Mouse (Mus musculus): ENCODE data around the gene Rab33a. TPM values are rescaled to one million over a fixed set of nuclear protein-coding genes. Genes with fewer than 3 reads are reported as not detected.
A peak's percentile ranks its signal among the peaks of the same experiment; 100 is the strongest.

Gene Rab33a
- total RNA-seq (2021), result 10 to 100 TPM; 32.1 to 40.6 TPM

- DNase-seq (ENCODE audit: low spot score in 2 of 2), result peak; percentile 38 to 54
- intact Hi-C loops (cut with DNase I), result no loop called here
Measured at GRCm38 (mm10) chrX:48518808-48519548, at the start of gene Rab33a. Gene Rab33a (plus strand): TSS chrX:48519285.

- no peak for DNase-seq (ENCODE audit: low spot score in 2 of 2)
- intact Hi-C loops (cut with DNase I), result no loop called here
Measured at GRCm38 (mm10) chrX:48481095-48481494, 38.0 kb upstream of the Rab33a start.

GRCm38 (mm10) chrX:48481687-48482086 is 37.4 kb upstream of the Rab33a start:
- intact Hi-C loops (cut with DNase I), result no loop called here
- no peak for DNase-seq (ENCODE audit: low spot score in 2 of 2)

- DNase-seq (ENCODE audit: low spot score in 2 of 2), result no peak
- intact Hi-C loops (cut with DNase I), result no loop called here
Measured at GRCm38 (mm10) chrX:48493763-48494162, 25.3 kb upstream of the Rab33a start.

GRCm38 (mm10) chrX:48513166-48513807 is 5.8 kb upstream of the Rab33a start, which contains the start of gene Aifm1:
Gene Aifm1 (minus strand): TSS chrX:48513563.
- DNase-seq (ENCODE audit: low spot score in 2 of 2), result peak; percentile 83 to 95
- intact Hi-C loops (cut with DNase I), result no loop called here

GRCm38 (mm10) chrX:48513824-48514223 is 5.3 kb upstream of the Rab33a start:
- no peak for DNase-seq (ENCODE audit: low spot score in 2 of 2)
- intact Hi-C loops (cut with DNase I), result no loop called here

- intact Hi-C loops (cut with DNase I), result no loop called here
- peak; percentile 28 to 61 for DNase-seq (ENCODE audit: low spot score in 2 of 2)
Measured at GRCm38 (mm10) chrX:48518211-48518807, 776 bp upstream of the Rab33a start.

- intact Hi-C loops (cut with DNase I), result no loop called here
- peak in 1 of 2 experiments; percentile 16 for DNase-seq (ENCODE audit: low spot score in 2 of 2)
Measured at GRCm38 (mm10) chrX:48519549-48520085, 532 bp downstream of the Rab33a start.

- intact Hi-C loops (cut with DNase I), result no loop called here
- DNase-seq (ENCODE audit: low spot score in 2 of 2), result no peak
Measured at GRCm38 (mm10) chrX:48521651-48522050, 2.6 kb downstream of the Rab33a start.

GRCm38 (mm10) chrX:48523512-48523911 is 4.4 kb downstream of the Rab33a start:
- intact Hi-C loops (cut with DNase I), result no loop called here
- DNase-seq (ENCODE audit: low spot score in 2 of 2), result no peak

- no peak for DNase-seq (ENCODE audit: low spot score in 2 of 2)
- intact Hi-C loops (cut with DNase I), result no loop called here
Measured at GRCm38 (mm10) chrX:48525332-48525731, 6.2 kb downstream of the Rab33a start.

GRCm38 (mm10) chrX:48525866-48526265 is 6.8 kb downstream of the Rab33a start:
- intact Hi-C loops (cut with DNase I), result no loop called here
- peak; percentile 45 to 87 for DNase-seq (ENCODE audit: low spot score in 2 of 2)

- no peak for DNase-seq (ENCODE audit: low spot score in 2 of 2)
- intact Hi-C loops (cut with DNase I), result no loop called here
Measured at GRCm38 (mm10) chrX:48526435-48526834, 7.3 kb downstream of the Rab33a start.

GRCm38 (mm10) chrX:48532175-48532574 is 13.1 kb downstream of the Rab33a start:
- intact Hi-C loops (cut with DNase I), result loop anchor here (5.0 kb wide), 1 partner anchor 110 kb away; no protein-coding TSS in a partner anchor

More at GRCm38 (mm10) chrX:48532175-48532574, 13.1 kb downstream of the Rab33a start:
- DNase-seq (ENCODE audit: low spot score in 2 of 2), result peak; percentile 74 to 89

Other genes starting within 250 kb of the Rab33a start
- gene Bcorl1, start 177.9 kb upstream of the Rab33a start, total RNA-seq (2021), result 10 to 100 TPM; 16.6 to 19.4 TPM
- under 1 TPM; 0.69 to 0.71 TPM for gene Elf4, start 56.2 kb upstream of the Rab33a start, total RNA-seq (2021)
- 10 to 100 TPM; 26.1 to 27.2 TPM for gene Aifm1, start 5.7 kb upstream of the Rab33a start, total RNA-seq (2021)
- 10 to 100 TPM; 17.3 to 24.4 TPM for gene Zfp280c, start 75.2 kb downstream of the Rab33a start, total RNA-seq (2021)
- 10 to 100 TPM; 63.8 to 71.4 TPM for gene Slc25a14, start 104.1 kb downstream of the Rab33a start, total RNA-seq (2021)
- gene Gpr119, start 155.2 kb downstream of the Rab33a start, total RNA-seq (2021), result not detected
- gene Rbmx2, start 175.7 kb downstream of the Rab33a start, total RNA-seq (2021), result 1 to 10 TPM; 4.2 to 4.4 TPM